Mouse (Mus musculus) neural tube, embryonic 10.5 days (tissue): Measurements from ENCODE around the gene Arih2.
A peak's percentile ranks its signal among the peaks of the same experiment; 100 is the strongest.
"Not testable (repeated sequence)": the region's sequence is repeated elsewhere in the genome, so short reads cannot be mapped to it uniquely, and the experiment has no call there.

ENCODE experiments used
- DNase-seq: peaks from one replicate; pipeline ENCODE4 v3.0.0-alpha.2; 2017; ENCODE audit warnings: low spot score; ENCODE audit errors: extremely low spot score

The Arih2 gene

GRCm38 (mm10) chr9:108648611-108649560 is at the start of gene Arih2:
Arih2 (minus strand) TSS chr9:108649386.
- DNase-seq, result peak; percentile 92

GRCm38 (mm10) chr9:108694533-108694932 is 45.3 kb upstream of the Arih2 start:
- no peak for DNase-seq

DNA sequence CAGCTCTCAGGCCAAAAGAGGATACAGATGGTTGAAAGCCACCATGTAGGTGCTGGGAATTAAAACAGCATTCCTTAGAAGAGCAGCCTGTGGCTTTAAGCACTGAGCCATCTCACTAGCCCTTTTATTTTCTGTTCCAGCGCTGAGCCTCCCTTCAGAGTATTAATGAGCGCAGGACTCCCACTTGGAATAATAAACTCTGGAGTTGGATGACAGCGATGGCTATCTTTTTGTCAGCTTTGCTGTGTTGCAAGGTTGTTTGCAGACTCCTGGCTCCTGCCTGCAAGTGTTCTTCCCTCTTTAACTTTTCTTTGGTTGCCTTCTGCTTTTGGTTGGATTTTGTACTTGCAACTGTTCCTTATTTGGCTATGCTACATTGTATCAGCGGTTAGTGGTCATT is 44.8 kb upstream of the Arih2 start:
- DNase-seq, result no peak

- DNase-seq, result peak; percentile 74
These were observed 43.2 kb upstream of the Arih2 start for GRCm38 (mm10) chr9:108692226-108693041.

DNA sequence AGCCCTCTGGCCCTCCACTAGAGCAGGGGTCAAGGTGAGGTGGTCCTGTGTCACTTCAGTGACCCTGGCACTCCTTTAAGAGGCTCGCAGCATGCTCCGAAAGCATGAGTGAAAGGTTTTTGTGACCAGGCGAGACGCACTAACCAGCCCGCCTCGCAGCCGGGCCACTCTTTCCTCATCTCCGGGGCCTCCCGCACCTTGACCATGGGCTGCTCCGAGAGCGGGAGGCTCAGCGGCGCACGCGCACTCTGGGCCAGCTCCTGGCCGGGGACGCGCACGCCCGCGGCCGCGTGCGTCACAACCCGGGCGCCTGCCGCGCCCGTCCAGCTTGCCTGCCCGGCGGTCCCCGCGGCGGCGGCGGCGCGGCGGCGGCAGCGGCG is 42.6 kb upstream of the Arih2 start:
- DNase-seq, result peak; percentile 87

DNA sequence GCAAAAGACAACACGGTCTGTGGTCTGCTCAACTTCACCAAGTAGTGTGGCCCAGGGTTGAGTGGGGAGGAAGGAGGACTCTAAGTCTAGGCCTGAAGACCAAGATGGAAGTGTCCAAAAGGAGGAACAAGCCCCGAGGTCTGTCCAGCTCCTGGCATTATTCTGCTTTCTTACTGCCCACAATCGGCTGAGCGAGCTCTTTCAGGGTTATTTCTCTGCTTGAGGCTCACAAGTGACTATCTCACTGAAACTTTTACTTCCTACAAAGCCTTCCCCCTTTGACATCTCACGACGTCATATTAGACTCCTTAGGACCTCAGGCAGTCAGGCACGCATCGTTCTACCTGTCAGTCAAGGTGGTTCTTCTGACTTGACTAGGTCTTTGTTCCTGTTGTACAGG is 42.2 kb upstream of the Arih2 start:
- DNase-seq, result no peak

GRCm38 (mm10) chr9:108690914-108691313 is 41.7 kb upstream of the Arih2 start:
- no peak for DNase-seq

- no peak for DNase-seq
These were observed 40.8 kb upstream of the Arih2 start for GRCm38 (mm10) chr9:108689993-108690392.

GRCm38 (mm10) chr9:108689106-108689505 is 39.9 kb upstream of the Arih2 start, which contains the start of gene Prkar2a:
Prkar2a (plus strand) TSS chr9:108689314.
- peak; percentile 56 for DNase-seq

DNA sequence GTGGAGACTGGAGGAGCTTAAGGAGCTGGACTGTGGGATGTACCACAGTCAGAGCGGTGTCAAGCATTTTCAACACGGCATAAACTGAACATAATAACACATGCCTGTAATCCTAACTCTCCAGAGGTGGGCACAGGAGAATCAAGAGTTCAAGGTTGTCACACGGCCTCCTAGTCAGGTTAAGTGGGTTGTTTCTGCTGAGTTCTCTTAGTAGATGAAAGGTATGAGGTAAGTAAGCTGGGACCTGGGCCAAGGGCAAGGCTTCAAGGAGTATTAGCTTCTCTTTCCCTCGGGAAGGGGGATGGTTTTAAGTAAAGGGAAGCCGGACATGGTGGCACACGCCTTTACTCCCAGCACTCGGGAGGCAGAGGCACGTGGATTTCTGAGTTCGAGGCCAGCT is 39.3 kb upstream of the Arih2 start:
- DNase-seq, result no peak

DNA sequence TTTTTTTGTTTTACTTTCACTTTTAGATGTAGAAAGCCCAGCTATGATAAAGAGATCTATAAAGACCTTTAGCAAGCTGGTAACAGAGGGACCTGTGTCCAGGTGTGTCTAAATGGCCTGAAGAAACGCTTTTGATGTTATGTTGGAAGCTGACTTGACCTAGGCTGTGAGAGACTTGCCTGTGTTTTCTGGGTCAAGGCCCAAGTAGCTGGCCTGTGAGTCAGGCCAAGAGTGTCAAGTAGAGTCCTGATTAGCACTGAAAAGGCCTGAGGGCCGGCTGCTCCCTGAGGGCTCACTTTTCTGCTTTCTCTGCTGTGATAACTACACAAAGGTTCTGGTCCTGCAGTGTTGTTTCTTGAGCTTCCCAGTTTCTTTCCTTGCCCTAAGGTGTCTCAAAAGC is 38.5 kb upstream of the Arih2 start:
- no peak for DNase-seq

DNA sequence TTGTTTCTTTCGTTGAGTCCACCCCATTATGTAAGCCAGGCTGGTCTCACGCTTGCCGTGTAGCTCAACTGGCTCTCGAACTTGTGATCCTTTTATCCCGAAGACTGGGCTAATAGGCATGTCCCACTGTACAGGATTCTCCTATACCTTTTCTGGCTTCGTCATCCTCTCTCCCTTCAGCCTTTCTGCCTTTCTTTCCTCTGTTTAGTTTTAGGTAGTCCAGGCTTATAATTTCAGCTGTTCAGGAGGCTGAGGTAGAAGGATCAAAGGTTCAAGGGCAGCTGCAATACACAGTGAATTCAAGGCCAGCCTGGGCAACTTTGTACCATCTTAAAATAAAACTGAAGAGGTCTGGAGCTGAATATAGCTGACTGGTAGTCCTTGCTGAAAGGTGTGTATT is 38.0 kb upstream of the Arih2 start:
- no peak for DNase-seq

DNA sequence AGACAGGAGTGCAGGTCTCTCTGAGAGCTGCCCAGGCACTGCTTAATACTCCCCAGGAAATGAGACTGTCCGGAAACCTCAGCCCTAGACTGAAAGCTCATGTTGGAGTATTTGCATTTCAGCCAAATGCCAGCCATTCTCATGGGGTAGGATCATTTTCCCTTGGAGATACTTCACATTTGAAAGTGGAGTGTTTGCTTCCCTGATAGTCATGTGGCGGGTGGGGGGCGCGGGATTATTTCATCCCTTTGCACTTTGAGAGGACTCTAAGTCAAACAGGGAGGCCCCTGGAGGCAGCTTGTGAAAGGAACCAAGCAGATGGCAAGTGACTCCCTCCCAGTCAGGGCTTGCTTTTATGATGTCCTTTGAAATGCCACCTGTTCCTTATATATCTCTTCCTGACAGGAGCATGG is 37.3 kb upstream of the Arih2 start:
- peak; percentile 46 for DNase-seq

DNA sequence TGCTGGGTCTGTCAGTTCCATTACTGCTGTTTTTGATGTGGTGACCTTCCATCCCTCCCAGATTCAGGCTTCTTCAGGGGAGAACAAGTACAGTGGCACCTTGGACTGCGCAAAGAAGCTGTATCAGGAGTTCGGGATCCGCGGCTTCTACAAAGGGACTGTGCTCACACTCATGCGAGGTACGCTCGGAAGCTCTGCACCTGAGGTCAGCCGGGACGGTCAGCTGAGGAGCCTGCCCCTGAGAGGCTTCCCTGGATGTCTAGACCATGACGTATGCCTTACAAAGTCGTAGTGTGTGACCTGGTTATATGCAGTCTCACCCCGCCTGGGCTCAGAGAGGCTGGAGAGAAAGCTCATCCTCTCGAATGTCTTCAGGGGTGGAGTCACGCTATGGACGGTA is 30.8 kb upstream of the Arih2 start:
- DNase-seq, result no peak

GRCm38 (mm10) chr9:108673151-108673550 is 24.0 kb upstream of the Arih2 start:
- no peak for DNase-seq

GRCm38 (mm10) chr9:108669875-108670274 is 20.7 kb upstream of the Arih2 start:
- no peak for DNase-seq

DNA sequence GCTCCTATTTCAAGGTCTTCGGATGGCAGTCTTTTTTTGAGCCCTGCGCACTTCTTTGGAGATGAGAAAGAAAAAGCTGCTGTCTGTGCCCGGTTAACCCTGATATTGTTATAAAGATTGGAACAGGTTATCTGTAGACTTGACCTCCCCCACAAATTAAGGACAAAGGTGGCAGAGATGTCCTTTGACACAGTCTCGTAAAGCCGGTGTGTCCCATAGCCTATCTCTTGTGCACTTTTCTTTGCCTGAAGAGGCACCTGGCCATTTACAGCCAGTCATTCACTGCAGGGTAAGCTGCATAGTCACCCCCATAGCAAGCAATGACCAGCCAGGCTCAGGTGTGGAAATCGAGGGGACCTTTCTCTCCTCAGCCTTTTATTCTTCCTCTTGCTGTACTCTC is 13.5 kb upstream of the Arih2 start:
- DNase-seq, result no peak

- peak; percentile 82 for DNase-seq
These were observed 12.8 kb upstream of the Arih2 start, which contains the start of gene Slc25a20 for GRCm38 (mm10) chr9:108661677-108662612. Slc25a20 (plus strand) TSS chr9:108662088.

DNA sequence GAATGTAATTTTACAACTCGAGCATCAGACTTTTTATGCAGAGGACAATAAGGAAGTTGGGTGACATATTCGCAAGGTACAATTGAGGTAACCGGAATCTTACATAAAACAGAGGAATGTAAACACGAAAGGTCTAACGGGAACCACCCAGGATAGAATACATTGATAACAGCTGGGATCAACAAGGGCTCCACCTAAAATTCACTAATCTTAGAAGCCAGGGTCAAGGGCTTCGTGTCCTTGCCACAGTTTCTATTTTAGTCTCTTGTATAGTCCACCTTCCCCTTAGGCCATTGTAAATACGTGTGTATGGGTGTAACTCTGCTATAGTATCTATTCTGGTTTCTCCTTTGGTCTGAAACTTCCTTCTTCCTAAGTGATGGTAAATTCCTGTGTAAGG is 6.7 kb upstream of the Arih2 start:
- not testable (repeated sequence) for DNase-seq

DNA sequence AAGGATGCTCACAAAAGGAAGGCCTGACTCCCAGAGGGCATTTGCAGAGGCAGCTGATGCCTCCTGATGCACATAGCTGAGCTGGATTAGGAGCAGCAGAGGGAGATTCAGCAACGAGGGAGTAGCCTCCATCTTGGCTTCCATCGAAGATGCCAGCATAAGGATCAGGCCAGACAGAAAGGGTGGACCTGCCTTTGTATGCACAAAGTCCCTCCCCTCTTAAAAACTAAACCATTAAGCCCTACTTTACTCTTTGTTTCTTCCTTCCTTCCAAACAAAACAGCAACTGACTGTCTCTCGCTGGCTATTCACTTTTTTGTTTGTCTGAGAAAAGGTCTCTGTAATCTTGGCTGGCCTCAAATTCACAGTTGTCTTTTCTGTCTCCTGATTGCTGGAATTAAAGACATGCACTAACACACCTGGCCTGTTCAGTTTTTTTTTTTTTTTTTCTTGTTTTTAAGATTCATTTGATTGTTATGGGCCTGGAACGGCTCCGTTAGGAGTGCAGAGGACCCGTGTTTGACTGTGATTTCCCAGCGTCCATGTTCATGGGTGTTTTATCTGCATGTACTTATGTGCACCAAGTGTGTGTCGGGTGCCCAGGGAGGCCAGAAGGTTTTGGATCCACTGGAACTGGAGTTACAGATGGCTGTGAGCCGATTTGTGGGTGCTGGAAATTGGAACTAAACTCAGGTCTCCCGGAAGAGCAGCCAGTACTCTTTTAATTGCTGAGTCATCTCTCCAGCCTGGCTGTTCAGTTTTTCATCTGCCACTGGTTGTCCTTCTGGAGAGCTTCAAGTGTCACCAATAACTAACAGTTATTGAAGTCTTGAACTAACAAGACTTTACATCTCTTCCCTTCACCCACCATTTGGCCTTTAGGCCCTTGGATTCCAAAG is 5.6 kb upstream of the Arih2 start:
- DNase-seq, result no peak
